Mouse (Mus musculus): Measurements from ENCODE around the gene Anapc7.

GRCm38 (mm10) chr5:122390006-122390405, 31.5 kb upstream of the Anapc7 start:
- TF ChIP-seq CTCF (IDR thresholded peaks at IDR 0.05) = no peak
- no peak for TF ChIP-seq EP300 (IDR thresholded peaks at IDR 0.05)
